Mouse (Mus musculus): ENCODE results near the gene Lrrc15.

DNA sequence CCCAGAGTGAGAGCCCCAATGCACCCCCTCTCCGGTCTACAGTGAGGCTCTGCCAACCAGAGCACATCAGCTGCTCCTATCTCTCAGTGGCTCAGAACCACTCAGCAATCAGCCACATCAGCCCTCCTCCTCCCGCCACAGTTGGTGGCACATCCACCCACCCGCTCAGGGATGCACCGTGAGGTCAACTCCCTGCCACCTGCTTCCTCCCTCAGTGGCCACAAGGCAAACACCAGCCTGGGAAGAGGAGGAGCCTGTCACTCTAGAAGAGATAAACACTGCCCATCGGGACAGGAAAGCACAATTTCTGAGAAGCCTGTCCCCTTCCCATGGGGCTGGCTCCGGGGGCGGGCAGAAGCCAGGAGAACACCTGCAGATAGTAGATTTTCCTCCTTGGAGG, 55.7 kb downstream of the Lrrc15 start:
- TF ChIP-seq CTCF (IDR thresholded peaks at IDR 0.05; ENCODE audit: extremely low read depth, insufficient read depth, insufficient read length, insufficient replicate concordance): no peak
- TF ChIP-seq POLR2A (IDR thresholded peaks at IDR 0.05; ENCODE audit: low read depth, low read length): no peak
